Mouse (Mus musculus) erythroblast, embryonic 14.5 days (primary cell): ENCODE measurements around the gene Hist1h2be. TPM values are rescaled to one million over a fixed set of nuclear protein-coding genes. Genes with fewer than 3 reads are reported as not detected.
"Not testable (repeated sequence)": the region's sequence is repeated elsewhere in the genome, so short reads cannot be mapped to it uniquely, and the experiment has no call there.

Source experiments
- H3K27me3 ChIP-seq: 2 replicates; pipeline ENCODE4 v1.6.1; 2012; ENCODE audit warnings: inconsistent platforms; ENCODE audit not compliant: control insufficient read depth
- H3K36me3 ChIP-seq: 2 replicates; pipeline ENCODE4 v1.6.1; 2012; ENCODE audit warnings: mild to moderate bottlenecking, inconsistent platforms; ENCODE audit not compliant: control insufficient read depth
- H3K4me1 ChIP-seq: 2 replicates; pipeline ENCODE4 v1.6.1; 2012; ENCODE audit warnings: inconsistent platforms; ENCODE audit not compliant: control insufficient read depth
- H3K4me3 ChIP-seq: replicated peaks from 2 replicates; pipeline ENCODE3; 2012; ENCODE audit warnings: moderate library complexity, mild to moderate bottlenecking, inconsistent platforms
- H3K9me3 ChIP-seq: 2 replicates; pipeline ENCODE4 v1.6.1; 2012; ENCODE audit warnings: low read length, inconsistent platforms, mixed read lengths; ENCODE audit not compliant: control insufficient read depth
- GATA1 ChIP-seq: IDR thresholded peaks from 2 replicates; pipeline ENCODE4 v1.6.1; 2012; ENCODE audit warnings: low read length, inconsistent platforms, mixed read lengths
- TAL1 ChIP-seq: IDR thresholded peaks from 3 replicates; pipeline ENCODE4 v1.6.1; 2012; ENCODE audit warnings: low read length, inconsistent platforms, mixed read lengths
- polyA plus RNA-seq: library from polyadenylated mRNA; stranded (reverse); fragments of >175 nt; gene quantifications from 2 replicates; pipeline ENCODE4 v1.2.3, GENCODE M21; 2012

Gene Hist1h2be
- polyA plus RNA-seq, 1 experiment: 0.67 TPM

- H3K9me3 ChIP-seq: peaks cover 3% of the 10 kb centered on the region; the same call in 1 of the 2 replicates
- H3K4me1 ChIP-seq: peaks cover 72% of the 10 kb centered on the region
- peak overlapping the region; percentile 45 for H3K4me3 ChIP-seq
- TF ChIP-seq TAL1: no peak
- no peak for TF ChIP-seq GATA1
- H3K27me3 ChIP-seq: no peaks in the 10 kb centered on the region
- peaks cover 9% of the 10 kb centered on the region for H3K36me3 ChIP-seq
These were observed 25.7 kb downstream of the Hist1h2be start for GRCm38 (mm10) chr13:23595185-23595584.

DNA sequence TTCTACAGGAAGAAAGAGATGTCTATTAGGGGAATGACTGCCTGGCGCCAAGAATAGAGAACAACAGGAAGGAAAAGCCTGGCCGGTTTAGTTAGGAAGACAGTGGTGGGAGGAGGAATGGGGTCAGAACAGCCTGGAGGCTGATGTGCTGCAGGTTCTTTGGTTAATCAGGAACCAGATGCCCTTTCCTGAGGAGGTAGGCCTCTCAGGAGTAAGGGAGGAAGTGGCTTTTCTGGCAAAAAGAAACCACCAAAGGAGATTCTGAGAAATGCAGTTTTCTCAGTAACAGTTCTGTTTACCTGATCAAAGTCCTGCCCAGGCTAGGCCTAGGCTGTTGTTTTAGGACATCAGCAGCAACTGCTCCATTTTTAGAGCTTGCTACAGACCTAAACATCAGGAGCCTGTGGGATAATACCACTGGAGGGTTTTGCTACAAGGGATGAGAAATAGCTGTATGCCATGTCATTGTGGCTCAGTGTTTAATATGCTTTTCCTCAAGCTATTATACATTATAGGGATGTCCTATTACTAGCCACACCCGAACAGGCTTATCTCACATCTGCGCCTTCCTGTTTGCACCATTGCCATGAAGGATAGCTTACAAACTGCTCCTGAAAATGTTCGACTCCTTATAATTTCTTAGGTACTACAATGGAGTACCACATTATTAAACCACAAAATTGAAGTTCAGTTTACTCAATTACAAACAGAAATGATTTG is 27.7 kb downstream of the Hist1h2be start:
- Histone ChIP-seq H3K36me3 (peaks cover 11% of the 10 kb centered on the region), H3K4me1 (peaks cover 74% of the 10 kb centered on the region), H3K4me3 (no peak overlapping the region), H3K9me3 (peaks cover 3% of the 10 kb centered on the region; the same call in 1 of the 2 replicates), H3K27me3 (no peaks in the 10 kb centered on the region)
- TF ChIP-seq TAL1: no peak
- TF ChIP-seq GATA1: peak; percentile 59

- Histone ChIP-seq H3K36me3 (peaks cover 11% of the 10 kb centered on the region), H3K4me1 (peaks cover 73% of the 10 kb centered on the region), H3K4me3 (no peak overlapping the region), H3K27me3 (no peaks in the 10 kb centered on the region), H3K9me3 (peaks cover 3% of the 10 kb centered on the region; the same call in 1 of the 2 replicates)
- TF ChIP-seq GATA1 (no peak), TAL1 (no peak)
These were observed 28.3 kb downstream of the Hist1h2be start for GRCm38 (mm10) chr13:23592614-23593013.

DNA sequence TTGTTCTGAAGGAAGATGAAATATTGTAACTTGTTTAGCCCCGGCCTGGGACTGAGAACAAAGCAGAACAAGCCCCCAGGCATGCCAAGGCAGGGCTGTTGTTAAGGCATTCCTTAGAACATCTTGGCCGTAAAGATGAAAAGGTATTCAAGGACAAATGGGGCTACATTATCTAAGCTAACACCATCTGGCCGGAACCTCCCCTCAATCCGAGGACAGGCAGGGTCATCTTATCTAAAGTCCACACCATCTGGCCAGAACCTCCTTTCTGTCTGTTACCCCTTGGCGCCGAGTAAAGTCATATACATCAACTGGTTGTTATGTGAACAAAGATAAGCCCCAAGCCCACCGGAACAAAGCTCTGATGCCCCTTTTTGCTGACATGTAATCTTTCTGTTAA is 29.0 kb downstream of the Hist1h2be start:
- not testable (repeated sequence) for H3K4me3 ChIP-seq, H3K27me3 ChIP-seq, H3K9me3 ChIP-seq, H3K36me3 ChIP-seq
- peaks cover 69% of the 10 kb centered on the region for H3K4me1 ChIP-seq

- TF ChIP-seq GATA1 (no peak), TAL1 (no peak)
- H3K36me3 ChIP-seq: peaks cover 5% of the 10 kb centered on the region
- no peaks in the 10 kb centered on the region for H3K27me3 ChIP-seq
- H3K4me3 ChIP-seq: no peak overlapping the region
- H3K4me1 ChIP-seq: peaks cover 69% of the 10 kb centered on the region
- H3K9me3 ChIP-seq: peaks cover 3% of the 10 kb centered on the region; the same call in 1 of the 2 replicates
These were observed 29.7 kb downstream of the Hist1h2be start for GRCm38 (mm10) chr13:23591206-23591605.

DNA sequence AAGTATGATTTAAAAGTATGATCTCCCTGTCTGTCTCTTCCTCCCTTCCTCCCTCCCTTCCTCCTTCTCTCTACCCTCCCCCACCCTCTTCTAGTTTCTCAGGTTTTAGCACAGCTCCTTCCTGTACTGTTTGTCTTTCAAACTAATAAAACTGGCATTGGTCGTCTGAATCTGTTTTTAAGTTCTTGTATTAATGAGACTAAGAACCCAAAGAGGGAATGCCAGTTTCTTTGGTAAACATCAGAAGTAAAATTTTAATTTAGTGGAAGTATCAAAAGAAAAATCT is 34.0 kb downstream of the Hist1h2be start:
- Histone ChIP-seq H3K9me3 (peaks cover 2% of the 10 kb centered on the region; the same call in 1 of the 2 replicates), H3K4me1 (peaks cover 58% of the 10 kb centered on the region)

GRCm38 (mm10) chr13:23586099-23586939 is 34.6 kb downstream of the Hist1h2be start:
- Histone ChIP-seq H3K36me3 (peaks cover 4% of the 10 kb centered on the region; the same call in 1 of the 2 replicates), H3K4me1 (peaks cover 61% of the 10 kb centered on the region), H3K4me3 (peak overlapping the region; percentile 67), H3K9me3 (no peaks in the 10 kb centered on the region), H3K27me3 (no peaks in the 10 kb centered on the region)
- TF ChIP-seq GATA1 (no peak), TAL1 (no peak)

More for the DNA sequence above, 34.0 kb downstream of the Hist1h2be start:
- Histone ChIP-seq H3K27me3 (no peaks in the 10 kb centered on the region), H3K4me3 (peak overlapping the region; percentile 67), H3K36me3 (peaks cover 6% of the 10 kb centered on the region)
- no peak for TF ChIP-seq TAL1
- no peak for TF ChIP-seq GATA1

DNA sequence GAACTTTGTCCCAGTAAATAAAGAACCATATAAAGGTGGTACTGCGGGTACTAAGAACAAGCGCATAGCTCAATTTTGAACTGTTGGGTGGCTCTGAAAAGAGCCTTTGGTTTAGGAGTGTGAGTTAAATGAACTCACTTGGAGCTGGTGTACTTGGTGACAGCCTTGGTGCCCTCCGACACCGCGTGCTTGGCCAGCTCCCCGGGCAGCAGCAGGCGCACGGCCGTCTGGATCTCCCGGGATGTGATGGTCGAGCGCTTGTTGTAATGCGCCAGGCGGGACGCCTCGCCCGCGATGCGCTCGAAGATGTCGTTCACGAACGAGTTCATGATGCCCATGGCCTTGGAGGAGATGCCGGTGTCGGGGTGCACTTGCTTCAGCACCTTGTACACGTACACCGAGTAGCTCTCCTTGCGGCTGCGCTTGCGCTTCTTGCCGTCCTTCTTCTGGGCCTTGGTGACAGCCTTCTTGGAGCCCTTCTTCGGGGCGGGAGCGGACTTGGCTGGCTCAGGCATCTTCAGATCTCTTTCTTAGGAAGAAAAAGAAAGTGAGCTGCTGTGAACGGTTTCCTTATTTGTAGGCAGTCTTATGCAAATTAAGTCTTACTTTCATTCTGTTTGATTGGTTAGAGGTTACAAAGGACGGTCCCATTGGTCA is 35.4 kb downstream of the Hist1h2be start:
- H3K27me3 ChIP-seq, H3K36me3 ChIP-seq, H3K9me3 ChIP-seq: not testable (repeated sequence)
- Histone ChIP-seq H3K4me3 (peak overlapping the region; percentile 67), H3K4me1 (peaks cover 67% of the 10 kb centered on the region)

DNA sequence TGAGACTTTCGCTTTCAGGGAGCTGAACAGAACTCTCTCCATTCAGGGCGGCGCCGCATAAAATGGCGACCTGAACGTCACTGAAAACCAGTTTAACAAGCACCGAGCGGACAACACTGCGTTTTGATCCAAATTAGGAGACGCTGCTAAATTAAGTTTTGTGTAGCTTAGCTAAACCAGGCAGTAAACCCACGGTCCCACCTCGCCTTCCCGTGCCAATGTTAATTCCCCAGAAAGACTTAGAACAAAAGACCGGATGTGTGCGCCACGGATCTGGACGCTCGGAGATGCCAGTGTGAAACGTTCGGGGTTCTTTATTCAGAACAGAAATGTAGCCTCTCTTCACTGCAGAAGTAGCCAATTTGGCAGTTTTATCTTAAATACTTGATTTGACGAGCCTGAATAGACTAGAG is 35.9 kb downstream of the Hist1h2be start:
- Histone ChIP-seq H3K9me3 (no peaks in the 10 kb centered on the region), H3K4me1 (peaks cover 71% of the 10 kb centered on the region), H3K27me3 (no peaks in the 10 kb centered on the region), H3K36me3 (peaks cover 4% of the 10 kb centered on the region; the same call in 1 of the 2 replicates), H3K4me3 (peak overlapping the region; percentile 67)
- TF ChIP-seq TAL1 (no peak), GATA1 (no peak)
